Mouse (Mus musculus) CH12.LX (cell line): ENCODE results near the gene Slc45a3.

ENCODE experiments used
- BHLHE40 ChIP-seq: IDR thresholded peaks from 2 replicates; pipeline ENCODE4 v1.6.1; 2011; ENCODE audit warnings: mild to moderate bottlenecking, low read depth, low read length, improper control_type of control experiment
- CTCF ChIP-seq, 2 experiments: IDR thresholded peaks in 1 of 2; conservative IDR thresholded peaks in 1 of 2; 2 replicates each; pipeline ENCODE4 v1.5.1; 2011 to 2012; ENCODE audit warnings: low read depth in 2 of 2, low read length in 2 of 2, improper control_type of control experiment in 1 of 2, inconsistent platforms in 1 of 2, mild to moderate bottlenecking in 1 of 2, moderate library complexity in 1 of 2
- NELFE ChIP-seq: IDR thresholded peaks from 2 replicates; pipeline ENCODE4 v1.6.1; 2011; ENCODE audit warnings: low read depth, low read length, improper control_type of control experiment
- USF1 ChIP-seq: IDR thresholded peaks from 2 replicates; pipeline ENCODE4 v1.6.1; 2014; ENCODE audit warnings: low read depth, mild to moderate bottlenecking, inconsistent platforms, low read length, improper control_type of control experiment

- TF ChIP-seq USF1: no peak
- no peak for TF ChIP-seq BHLHE40
- no peak for TF ChIP-seq CTCF (conservative IDR thresholded peaks at IDR 0.05 in 1 of 2, IDR thresholded peaks at IDR 0.05 in 1 of 2; ENCODE audit: low read depth in 2 of 2, low read length in 2 of 2)
- TF ChIP-seq NELFE: no peak
These were observed 9.2 kb downstream of the Slc45a3 start for GRCm38 (mm10) chr1:131971771-131972497.
